Mouse (Mus musculus) right cerebral cortex, postnatal 4 days (tissue): ENCODE measurements around the gene Cbfb.
"Not testable (repeated sequence)": the region's sequence is repeated elsewhere in the genome, so short reads cannot be mapped to it uniquely, and the experiment has no call there.

Source experiments
- DNase-seq: peaks from one replicate; pipeline ENCODE4 v3.0.0-alpha.2; 2022

Cbfb gene

DNA sequence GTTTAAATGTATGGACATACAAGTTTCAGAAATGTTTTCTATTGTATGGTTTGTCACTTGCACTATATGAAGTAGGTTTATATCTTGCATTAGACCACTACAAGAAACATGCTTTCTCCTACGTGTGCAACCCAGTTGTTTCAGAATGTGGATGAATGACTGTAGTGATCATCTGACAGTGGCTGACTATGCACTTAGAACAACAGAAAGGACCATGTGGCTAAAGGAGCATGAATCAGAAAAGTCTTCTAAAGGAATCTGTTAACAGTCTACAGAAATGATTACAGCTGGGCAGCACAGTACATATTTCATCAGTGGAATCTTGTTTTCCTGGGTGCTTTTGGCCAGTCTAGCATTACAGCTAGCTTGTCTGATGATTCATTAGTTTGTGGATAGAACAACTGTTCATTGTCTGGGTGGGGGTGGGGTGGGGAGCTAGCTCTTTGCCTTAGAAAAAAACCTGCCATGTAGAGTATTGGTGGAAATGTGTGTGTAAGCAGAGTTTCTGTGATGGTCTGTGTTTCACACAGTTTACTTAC is 16.1 kb downstream of the Cbfb start:
- DNase-seq, result no peak

DNA sequence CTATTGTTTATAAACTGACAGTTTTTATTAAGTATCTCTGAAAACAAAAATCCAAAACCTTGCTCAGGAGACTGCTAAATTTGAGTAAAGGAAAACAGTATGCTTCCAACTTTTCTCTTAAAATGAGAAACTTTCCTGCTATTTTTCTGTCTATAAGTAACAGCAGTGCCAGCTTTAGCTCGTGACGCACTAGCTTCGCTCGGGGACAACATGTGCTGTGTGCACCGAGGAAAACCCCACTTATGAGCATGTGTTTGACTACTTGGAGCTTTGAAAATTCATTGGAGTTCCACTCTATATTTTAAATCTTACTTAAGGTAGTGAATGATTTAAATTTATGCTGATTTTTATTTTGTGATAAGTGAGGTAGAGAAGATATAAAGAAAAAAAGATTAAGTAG is 21.7 kb downstream of the Cbfb start:
- DNase-seq, result no peak

DNA sequence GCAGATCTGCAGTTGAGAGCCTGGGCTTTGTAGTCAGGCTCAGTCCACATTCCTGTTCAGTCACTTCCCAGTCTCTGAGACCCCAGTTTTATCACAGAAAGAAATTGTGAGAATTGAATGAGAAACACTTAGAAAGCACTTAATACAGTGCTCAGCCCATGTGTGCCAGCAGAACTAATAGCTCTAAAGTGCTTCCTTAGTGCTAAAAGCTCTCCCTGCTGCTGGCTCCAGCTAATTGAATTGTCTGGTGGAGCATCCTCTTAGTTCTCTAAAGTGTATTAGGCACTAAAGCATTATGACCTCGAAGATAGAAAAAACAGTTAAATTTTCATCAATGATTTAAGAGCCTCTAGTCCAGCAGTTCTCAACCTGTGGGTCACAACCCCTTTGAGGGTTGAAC is 35.3 kb downstream of the Cbfb start:
- no peak for DNase-seq

DNA sequence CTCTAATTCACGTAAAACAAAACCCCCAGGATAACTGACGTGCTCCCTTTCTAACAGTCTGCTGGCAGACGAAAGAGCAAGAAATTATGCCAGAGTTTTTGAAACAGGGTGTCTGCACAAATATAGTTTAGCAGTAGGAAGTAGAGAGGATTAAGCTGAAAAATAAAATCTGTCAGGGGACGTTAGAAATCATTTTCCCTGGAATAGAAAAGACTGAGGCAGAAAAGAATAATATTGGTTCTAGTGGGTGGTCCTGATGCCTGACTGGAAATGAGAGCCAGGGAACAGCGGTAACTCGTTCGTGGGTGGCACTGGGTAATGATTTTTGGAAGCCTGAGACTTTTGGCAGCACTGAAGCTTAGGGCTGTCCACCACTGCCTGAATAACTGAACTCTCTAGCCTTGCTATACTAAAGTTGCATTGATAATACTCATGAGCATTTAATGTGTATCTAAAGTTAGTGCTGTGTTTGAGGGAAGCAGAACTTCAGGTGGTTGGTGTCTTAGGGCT is 36.3 kb downstream of the Cbfb start:
- no peak for DNase-seq

DNA sequence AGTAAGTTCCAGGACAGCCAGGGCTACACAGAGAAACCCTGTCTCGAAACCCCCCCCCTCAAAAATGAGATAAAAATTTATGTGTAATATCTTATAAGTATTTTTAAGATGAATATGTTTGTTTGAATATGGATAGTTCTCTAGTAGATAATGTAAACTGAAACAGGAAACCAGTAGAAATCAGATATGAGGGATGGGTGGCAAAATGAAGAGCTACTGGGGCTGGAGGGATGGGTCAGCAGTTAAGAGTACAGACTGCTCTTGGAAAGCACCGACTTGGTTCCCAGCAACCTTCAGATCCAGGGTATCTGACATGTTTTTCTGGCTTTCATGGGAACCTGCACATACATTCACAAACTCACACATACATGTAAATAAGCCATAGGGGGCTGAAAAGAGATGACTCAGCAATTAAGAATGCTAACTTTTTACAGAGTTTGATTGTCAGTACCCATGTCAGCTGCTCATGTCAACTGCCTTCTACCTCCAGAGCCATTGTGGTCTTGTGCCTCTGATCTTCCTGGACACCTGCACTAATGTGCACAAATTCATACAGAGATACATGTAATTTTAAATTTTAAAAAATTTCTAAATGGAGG is 37.3 kb downstream of the Cbfb start:
- DNase-seq, result no peak

DNA sequence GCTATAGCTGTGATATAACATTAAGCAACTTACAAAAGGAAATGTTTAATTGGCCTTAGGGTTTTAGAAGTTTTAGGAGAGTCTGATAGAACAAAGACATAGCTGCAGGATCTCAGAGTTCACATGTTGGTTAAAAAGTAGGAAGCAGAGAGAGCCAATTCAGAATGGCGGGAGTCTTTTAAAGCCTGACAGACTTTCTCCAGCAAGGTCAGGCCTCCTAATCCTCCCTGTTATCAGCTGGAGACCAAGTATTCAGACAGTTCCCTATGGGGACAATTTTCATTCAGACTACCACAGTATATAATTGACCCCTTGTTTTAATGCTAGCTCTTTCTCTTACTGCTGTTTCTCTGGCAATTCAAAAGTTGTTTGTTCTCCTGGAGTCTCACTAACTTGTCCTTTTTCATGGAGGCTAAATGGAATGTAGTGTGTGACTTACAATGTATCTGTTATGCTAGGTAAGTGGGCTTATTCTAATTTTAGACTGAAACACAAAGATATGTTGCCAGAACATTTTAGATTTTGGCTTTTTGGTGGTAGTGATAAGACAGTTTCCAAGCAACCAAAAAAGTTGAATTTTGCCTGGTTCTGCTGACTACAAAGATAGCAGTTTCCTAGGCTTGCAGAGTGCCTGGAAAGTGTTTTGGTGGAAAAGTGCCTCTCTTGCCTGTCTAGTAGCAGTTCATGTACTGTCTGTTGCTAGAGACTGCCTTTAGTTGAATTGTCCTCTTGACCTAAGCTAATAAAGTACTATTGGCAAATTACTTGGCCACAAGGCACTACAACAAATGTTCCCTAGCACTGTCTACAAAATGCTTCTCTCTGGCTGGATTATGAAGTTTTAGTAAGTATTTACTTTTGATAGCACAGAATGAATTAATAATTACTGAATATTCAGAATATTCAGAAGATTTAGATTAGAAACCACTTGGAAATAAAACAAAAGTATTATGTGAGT is 39.0 kb downstream of the Cbfb start:
- no peak for DNase-seq

DNA sequence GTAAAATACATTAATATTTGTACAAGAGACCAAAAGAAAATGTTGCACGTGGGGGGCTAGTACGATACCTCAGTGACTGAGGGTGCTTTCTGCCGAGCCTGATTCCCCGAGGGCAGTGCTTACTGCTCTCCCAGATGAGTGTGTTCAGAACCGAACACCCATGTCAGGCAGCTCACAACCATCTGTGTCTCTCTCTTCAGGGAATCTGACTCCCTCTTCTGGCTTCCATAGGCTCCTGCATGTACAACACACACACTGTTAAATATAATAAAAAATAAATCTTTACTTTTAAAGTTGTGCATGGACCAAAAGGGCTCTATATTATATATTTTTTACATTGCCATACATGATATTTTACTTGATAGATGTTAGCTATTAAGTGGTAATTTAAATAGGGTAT is 43.6 kb downstream of the Cbfb start:
- DNase-seq, result no peak

DNA sequence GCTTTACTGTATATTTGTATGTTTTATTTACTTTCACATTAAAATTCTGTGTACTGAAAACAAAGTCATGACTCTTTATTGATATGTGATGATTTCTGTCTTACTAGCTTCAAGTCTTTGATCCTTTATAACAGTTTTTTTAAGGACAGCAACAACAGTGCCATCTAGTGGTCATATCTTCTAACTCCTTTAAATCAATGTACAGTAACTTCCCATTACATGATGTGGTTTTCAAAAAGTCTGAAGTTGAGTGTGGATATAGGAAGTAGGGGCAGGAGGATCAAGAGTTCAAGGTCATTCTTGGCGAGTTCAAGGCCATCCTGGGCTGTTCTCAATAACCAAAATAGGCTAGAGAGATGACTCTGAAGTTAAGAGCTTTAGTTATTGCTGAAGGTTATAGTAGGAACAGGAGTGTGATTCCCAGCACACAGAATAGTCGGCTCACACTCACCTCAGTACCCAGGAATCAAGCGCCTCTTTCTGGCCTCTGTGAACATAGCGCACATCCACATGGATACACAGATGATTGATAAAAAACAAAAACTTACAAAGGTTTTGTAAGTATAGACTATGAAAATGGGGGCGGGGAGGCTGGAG is 47.5 kb downstream of the Cbfb start:
- DNase-seq, result no peak

DNA sequence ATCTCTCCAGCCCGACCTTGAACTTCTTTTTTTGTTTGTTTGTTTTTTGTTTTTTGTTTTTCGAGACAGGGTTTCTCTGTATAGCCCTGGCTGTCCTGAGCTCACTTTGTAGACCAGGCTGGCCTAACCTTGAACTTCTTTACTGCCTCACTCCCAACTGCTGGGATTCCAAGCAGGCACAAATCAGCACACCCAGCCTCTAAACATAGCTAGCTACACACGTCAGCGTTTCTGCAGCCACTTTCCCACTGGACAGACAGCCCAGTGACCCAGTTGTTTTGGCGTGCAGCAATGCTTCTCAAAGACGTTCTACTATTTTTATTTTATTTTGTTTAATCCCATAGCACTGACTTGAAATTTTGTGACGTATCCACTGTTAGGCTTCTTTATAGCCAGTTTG is 53.4 kb downstream of the Cbfb start:
- DNase-seq, result no peak

DNA sequence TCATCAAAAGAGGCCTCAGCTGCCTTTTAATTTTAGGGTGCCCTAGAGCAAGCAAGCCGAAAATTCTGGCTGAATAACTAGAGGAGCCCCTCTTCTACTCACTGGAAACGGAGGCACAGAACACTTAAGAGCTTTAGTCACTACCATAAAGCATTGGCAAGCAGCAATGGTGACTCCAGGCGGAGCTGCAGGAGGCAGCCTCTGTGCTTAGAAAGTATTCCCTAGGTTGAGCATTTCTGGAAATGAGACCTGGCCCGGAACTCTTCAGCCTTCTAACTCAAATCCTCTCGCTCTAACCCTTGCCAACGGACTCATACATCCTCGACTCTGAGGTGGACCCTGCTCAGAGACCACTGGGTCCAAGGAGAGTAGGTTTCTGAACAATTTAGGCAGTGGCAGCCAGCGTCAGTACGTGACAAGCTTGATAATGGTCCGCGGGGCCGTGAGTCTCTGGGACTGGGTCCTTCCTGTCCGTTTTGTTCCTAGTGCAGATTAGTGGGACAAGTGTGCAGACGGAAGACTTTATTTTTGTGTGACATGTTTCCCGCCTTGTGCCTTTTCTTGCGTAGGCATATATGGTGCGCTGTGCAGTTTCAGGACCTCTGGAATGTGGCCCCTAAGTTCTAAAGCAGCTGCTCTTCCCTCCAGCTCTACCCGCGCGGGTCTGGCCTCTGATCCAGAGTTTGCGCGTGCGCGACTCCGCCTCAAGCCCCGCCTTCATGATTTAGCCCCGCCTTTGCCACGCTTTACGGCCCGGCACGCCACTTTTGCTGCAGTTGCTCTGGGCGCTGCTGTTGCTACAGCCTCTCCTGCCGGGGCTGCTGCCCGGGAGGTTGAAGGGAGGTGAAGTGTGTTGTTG is 54.2 kb downstream of the Cbfb start, which contains the start of gene D230025D16Rik:
D230025D16Rik (plus strand) TSS at position 733 of the 859 bp plus-strand sequence.
- peak; percentile 96 for DNase-seq

DNA sequence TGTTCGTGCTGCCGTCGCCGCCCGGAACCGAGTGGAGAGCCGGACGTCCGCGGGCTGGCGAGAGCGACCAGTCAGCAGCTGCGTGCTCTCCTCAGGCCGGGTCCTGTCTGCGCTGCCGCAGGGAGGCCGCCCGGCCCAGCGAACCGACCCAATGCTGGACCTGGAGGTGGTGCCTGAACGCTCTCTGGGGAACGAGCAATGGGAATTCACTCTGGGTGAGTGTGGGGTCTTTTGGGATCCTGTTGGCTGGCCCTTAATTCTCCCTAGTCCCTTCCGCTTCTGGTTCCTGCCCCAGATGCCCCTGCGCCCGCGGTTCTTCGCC is 54.8 kb downstream of the Cbfb start:
- no peak for DNase-seq

DNA sequence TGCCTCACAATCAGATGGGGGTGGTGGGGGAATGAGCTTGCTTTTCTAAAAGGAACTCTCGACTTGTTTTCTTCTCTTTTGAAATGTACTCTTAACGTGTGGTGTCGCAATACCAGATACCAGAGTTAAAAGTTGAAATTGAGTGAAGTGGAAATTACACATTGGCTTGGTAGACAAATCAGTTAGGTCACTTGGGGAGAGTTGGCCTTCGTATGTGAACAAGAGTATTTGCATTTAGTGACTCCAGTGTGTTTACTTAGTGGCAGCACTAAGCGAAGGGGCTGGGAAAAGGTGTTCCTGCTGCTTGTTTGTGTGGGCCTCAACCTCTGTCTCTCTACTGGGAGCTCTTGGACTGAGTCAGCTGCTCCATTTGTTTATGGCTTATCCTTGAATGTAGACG is 55.4 kb downstream of the Cbfb start:
- no peak for DNase-seq

DNA sequence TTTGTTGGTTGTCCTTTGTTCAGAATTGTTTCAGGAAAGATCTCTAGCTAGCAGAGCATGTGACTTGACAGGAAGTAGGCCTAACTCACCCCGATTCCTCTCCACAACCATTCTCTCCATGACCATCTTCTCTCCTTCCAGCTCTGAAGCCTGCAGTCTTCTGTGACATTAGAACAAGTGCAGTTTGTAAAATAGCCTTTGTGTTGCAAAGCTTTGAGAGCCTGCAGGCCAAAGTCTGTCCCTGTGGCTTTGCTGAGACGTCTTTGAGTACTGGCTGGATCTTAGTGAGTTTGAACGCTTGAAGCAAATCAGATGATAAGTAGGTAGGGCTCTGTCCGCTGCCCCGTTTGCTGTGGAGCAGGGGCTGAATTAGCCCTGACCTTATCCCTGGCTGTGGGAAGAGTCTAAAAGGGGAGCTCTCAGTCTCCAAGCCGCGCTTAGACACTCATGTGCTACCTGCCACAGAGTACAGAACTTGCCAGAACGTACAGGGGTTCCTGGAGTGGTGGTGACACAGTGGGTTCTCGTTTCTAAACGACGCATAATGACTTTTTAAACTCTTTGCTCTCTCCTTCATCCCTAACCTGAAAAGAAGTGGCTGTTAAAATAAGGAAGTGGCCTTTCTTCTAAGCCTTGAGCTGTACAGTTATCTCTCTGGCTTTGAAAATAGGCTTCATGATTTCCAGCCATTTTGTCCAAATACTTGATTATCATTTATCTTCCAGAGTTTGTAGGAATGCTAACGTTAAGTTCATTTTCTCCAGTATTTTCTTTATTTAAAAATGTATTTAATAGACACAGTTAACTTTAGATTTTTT is 61.2 kb downstream of the Cbfb start:
- DNase-seq, result no peak

DNA sequence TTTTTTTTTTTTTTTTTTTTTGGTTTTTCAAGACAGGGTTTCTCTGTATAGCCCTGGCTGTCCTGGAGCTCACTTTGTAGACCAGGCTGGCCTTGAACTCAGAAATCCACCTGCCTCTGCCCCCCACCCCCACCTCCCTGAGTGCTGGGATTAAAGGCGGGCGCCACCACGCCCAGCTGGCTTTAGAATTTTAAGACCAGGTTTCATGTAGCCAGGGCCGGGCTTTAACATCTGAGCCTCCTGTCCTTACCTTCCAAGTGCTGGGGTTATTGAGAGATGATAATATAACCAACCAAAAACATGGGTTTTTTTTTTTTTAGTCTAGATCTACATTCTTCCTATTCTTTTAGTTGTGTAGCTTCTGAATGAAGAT is 61.8 kb downstream of the Cbfb start:
- DNase-seq, result not testable (repeated sequence)

DNA sequence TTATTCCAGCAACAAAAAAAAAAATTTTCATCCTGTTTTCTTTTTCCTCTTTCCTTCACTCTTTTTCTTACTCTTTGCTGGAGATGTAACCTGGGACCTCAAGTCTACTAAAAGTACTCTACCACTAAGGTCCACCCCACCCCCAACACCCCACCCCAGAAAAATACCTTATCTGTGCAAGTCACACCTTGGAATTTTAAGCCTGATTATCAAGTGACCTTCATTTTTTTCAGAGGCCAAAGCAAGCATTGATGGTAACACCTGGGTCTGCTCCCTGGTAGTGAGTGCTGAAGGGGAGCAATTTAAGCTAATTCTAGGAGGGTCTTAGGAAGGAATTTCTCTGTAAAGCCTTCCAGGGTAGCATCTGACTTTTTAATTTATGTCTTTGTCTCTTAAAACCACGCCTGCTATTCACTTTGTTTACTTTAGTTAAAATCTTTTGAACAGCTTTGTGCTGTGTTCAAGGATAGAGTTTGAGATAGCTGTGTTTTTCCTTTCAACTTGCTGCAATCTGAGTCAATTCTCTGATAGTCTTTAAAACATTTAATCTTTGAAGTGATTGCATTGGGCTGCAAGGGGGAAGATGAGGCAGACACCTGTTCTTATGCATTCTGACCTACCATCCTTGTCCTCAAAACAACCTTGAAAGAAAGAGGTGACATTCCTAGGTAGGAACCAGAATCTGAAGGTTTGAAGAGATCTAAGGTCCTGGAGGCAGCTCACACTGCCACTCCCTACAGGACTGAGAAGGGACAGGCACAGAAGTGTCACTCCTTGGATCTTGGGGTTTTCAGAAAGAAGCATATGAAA is 62.9 kb downstream of the Cbfb start:
- DNase-seq, result no peak

DNA sequence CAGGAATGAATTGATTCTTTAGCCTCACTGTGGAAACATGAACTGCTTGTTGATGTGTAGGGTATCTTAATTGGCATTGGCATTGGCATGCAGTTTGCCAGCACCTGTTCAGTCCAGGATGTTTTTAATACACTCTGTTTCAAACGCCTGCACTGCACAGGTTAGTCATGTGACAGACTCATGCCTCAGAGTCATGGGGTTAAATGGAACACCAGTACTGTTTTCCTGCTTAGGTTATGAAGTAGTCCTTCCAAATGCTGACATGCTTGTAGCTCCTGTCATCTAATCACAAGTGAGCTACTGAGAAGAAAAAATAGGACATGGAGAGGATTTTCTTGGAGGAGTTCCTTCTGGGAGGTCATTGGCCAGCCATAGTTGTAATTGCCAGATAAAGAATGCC is 64.7 kb downstream of the Cbfb start:
- DNase-seq, result no peak

DNA sequence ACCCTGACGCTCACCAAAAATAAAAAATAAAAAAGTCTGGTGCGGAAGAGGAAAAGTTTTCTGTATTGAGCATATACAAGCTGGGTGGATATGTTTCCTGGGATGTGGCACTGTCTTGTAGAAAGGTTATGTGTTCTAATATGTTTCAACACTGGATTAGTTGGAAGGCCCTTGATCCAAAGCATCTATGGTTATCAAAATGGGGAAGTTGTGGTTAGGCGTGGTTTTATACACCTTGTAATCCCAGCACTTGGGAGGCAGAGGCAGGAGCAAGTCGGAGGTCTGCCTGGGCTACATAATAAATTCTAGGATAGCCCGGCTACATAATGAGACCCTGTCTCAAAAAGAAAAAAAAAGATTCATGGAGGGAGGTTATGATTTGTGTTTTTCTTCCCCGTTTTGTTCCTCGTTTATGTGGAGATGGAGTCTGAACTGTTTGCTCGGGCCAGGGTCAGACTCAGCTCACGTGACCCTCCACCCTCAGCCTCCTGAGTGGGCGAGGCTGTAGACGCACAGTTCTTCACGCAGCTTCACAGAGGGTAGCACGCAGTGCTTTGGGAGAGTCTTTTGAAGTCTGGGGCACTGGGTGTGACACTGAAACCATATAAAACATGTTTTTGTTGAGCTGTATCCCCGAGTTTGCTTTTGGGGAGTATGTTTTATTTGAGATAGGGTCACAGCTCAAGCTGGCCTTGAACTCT is 67.1 kb downstream of the Cbfb start:
- DNase-seq, result no peak

DNA sequence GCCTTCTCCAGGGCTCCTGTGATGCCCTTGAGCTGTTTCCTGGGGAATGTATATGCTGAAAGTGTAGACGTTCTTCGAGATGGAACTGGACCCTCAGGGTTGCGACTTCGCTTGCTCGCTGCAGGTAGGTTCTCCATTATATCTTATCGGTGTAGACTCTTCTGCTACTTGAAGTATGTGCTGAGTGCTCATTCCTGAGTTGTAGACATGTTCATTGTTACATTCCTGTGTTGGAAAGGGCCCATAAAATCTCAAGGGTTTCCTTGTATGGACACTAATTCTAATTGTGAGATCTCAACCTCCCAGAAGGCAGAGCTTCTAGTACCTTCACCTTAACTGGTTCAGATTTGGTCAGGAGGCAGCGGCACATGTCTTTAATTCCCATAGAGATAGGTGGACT is 70.5 kb downstream of the Cbfb start:
- DNase-seq, result no peak

DNA sequence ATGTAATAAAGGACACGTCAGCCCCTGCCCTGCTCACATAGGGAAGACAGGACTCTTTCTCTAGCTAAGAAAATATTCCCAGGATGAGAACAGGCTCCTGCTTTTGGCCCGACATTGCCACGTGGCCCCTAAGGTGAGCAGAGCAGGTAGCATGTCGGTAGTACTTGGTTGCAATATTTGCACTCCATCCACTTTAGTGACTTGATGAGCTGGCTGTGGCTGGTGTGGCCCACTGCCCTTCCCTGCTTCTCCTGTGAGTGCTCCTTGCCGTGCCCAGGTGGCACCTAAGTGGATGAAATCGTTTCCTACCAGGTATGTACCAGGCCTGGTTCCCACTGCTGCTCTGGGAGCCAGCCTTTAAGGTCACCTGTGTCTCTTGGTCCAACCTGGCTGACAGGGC is 81.5 kb downstream of the Cbfb start:
- no peak for DNase-seq
